Mouse (Mus musculus): Measurements from ENCODE around the gene Nipa1.

The Nipa1 gene

GRCm38 (mm10) chr7:56010318-56011017 lies 9.3 kb downstream of the Nipa1 start:
- DNase-seq (ENCODE audit: low spot score in 2 of 2), result no peak

GRCm38 (mm10) chr7:55998997-55999396 lies 20.8 kb downstream of the Nipa1 start:
- no peak for DNase-seq (ENCODE audit: low spot score in 2 of 2)

- peak; percentile 25 to 47 for DNase-seq (ENCODE audit: low spot score in 2 of 2)
Observed at GRCm38 (mm10) chr7:55995013-55995412, 24.7 kb downstream of the Nipa1 start.

- no peak for DNase-seq (ENCODE audit: low spot score in 2 of 2)
Observed at GRCm38 (mm10) chr7:55991858-55992257, 27.9 kb downstream of the Nipa1 start.

- no peak for DNase-seq (ENCODE audit: low spot score in 2 of 2)
Observed at GRCm38 (mm10) chr7:55991129-55991528, 28.6 kb downstream of the Nipa1 start.

GRCm38 (mm10) chr7:55986526-55987214 lies 33.1 kb downstream of the Nipa1 start:
- DNase-seq (ENCODE audit: low spot score in 2 of 2), result peak; percentile 32 to 71

GRCm38 (mm10) chr7:55984754-55985153 lies 35.0 kb downstream of the Nipa1 start:
- no peak for DNase-seq (ENCODE audit: low spot score in 2 of 2)

- no peak for DNase-seq (ENCODE audit: low spot score in 2 of 2)
Observed at GRCm38 (mm10) chr7:55983107-55983506, 36.6 kb downstream of the Nipa1 start.

- no peak for DNase-seq (ENCODE audit: low spot score in 2 of 2)
Observed at GRCm38 (mm10) chr7:55982010-55982700, 37.6 kb downstream of the Nipa1 start.

GRCm38 (mm10) chr7:55981511-55981910 lies 38.2 kb downstream of the Nipa1 start:
- DNase-seq (ENCODE audit: low spot score in 2 of 2), result no peak

- no peak for DNase-seq (ENCODE audit: low spot score in 2 of 2)
Observed at GRCm38 (mm10) chr7:55974429-55974828, 45.3 kb downstream of the Nipa1 start.

- no peak for DNase-seq (ENCODE audit: low spot score in 2 of 2)
Observed at GRCm38 (mm10) chr7:55969415-55969814, 50.3 kb downstream of the Nipa1 start.

GRCm38 (mm10) chr7:55968258-55968901 lies 51.4 kb downstream of the Nipa1 start:
- DNase-seq (ENCODE audit: low spot score in 2 of 2), result no peak

- DNase-seq (ENCODE audit: low spot score in 2 of 2), result no peak
Observed at GRCm38 (mm10) chr7:55966866-55967460, 52.8 kb downstream of the Nipa1 start.

GRCm38 (mm10) chr7:55962004-55962908 lies 57.5 kb downstream of the Nipa1 start, which contains the start of gene Nipa2:
Gene Nipa2 (minus strand): TSS chr7:55962476.
- DNase-seq (ENCODE audit: low spot score in 2 of 2), result peak; percentile 87 to 94

- DNase-seq (ENCODE audit: low spot score in 2 of 2), result no peak
Observed at GRCm38 (mm10) chr7:55960506-55960905, 59.2 kb downstream of the Nipa1 start.

- DNase-seq (ENCODE audit: low spot score in 2 of 2), result no peak
Observed at GRCm38 (mm10) chr7:55959801-55960200, 60.0 kb downstream of the Nipa1 start.

- no peak for DNase-seq (ENCODE audit: low spot score in 2 of 2)
Observed at GRCm38 (mm10) chr7:55957916-55958315, 61.8 kb downstream of the Nipa1 start.

GRCm38 (mm10) chr7:55957178-55957577 lies 62.6 kb downstream of the Nipa1 start:
- no peak for DNase-seq (ENCODE audit: low spot score in 2 of 2)

GRCm38 (mm10) chr7:55956054-55956453 lies 63.7 kb downstream of the Nipa1 start:
- no peak for DNase-seq (ENCODE audit: low spot score in 2 of 2)

- no peak for DNase-seq (ENCODE audit: low spot score in 2 of 2)
Observed at GRCm38 (mm10) chr7:55938341-55938740, 81.4 kb downstream of the Nipa1 start.

Measured in frontal cortex, postnatal 10 days (tissue).